Mouse (Mus musculus) limb, embryonic 12.5 days (tissue): Measurements from ENCODE around the gene Hcar2. TPM values are rescaled to one million over a fixed set of nuclear protein-coding genes. Genes with fewer than 3 reads are reported as not detected.
A peak's percentile ranks its signal among the peaks of the same experiment; 100 is the strongest.

Experiments
- ATAC-seq: fragments of 200-750 bp; cut with Nextera tagmentation; 2 replicates; pipeline ENCODE4 v1.8.0; 2017; ENCODE audit warnings: low read depth, moderate TSS enrichment; ENCODE audit not compliant: insufficient number of reproducible peaks, insufficient read depth, low FRiP score, low TSS enrichment
- H3K27ac ChIP-seq: fragments of 300-500 bp; sonication (generic); 2 replicates; pipeline ENCODE4 v1.5.1; 2016; ENCODE audit warnings: mild to moderate bottlenecking, moderate library complexity
- H3K27me3 ChIP-seq: fragments of 300-500 bp; sonication (generic); 2 replicates; pipeline ENCODE4 v1.6.1; 2016; ENCODE audit warnings: mild to moderate bottlenecking, moderate library complexity
- H3K36me3 ChIP-seq: fragments of 300-500 bp; sonication (generic); 2 replicates; pipeline ENCODE4 v1.6.1; 2016; ENCODE audit warnings: mild to moderate bottlenecking, moderate library complexity
- H3K4me1 ChIP-seq: fragments of 300-500 bp; sonication (generic); replicated peaks from 2 replicates; pipeline ENCODE4 v1.6.1; 2016
- H3K4me2 ChIP-seq: fragments of 300-500 bp; sonication (generic); 2 replicates; pipeline ENCODE4 v1.6.1; 2016; ENCODE audit warnings: mild to moderate bottlenecking, moderate library complexity
- H3K4me3 ChIP-seq: fragments of 300-500 bp; sonication (generic); replicated peaks from 2 replicates; pipeline ENCODE4 v1.5.1; 2016; ENCODE audit warnings: mild to moderate bottlenecking
- H3K9ac ChIP-seq: fragments of 300-500 bp; sonication (generic); replicated peaks from 2 replicates; pipeline ENCODE4 v1.6.1; 2016; ENCODE audit warnings: mild to moderate bottlenecking, moderate library complexity
- H3K9me3 ChIP-seq: fragments of 300-500 bp; sonication (generic); 2 replicates; pipeline ENCODE4 v1.6.1; 2016; ENCODE audit warnings: mild to moderate bottlenecking, moderate library complexity
- WGBS: fragments of 180-500 bp; shearing (Covaris S2); methylation state at CpG from one replicate; pipeline ENCODE4 v1.1.7; 2016; 5-methylcytosine and 5-hydroxymethylcytosine counted together
- polyA plus RNA-seq: library from polyadenylated mRNA; unstranded; fragments of >200 nt; fragmentation: Nextera tagmentation; extraction: Ambion mirVana; gene quantifications from 2 replicates; pipeline ENCODE4 v1.2.1, GENCODE M21; 2016

Gene Hcar2
- polyA plus RNA-seq, 1 experiment from 2014 or later, result 0.10 TPM

DNA sequence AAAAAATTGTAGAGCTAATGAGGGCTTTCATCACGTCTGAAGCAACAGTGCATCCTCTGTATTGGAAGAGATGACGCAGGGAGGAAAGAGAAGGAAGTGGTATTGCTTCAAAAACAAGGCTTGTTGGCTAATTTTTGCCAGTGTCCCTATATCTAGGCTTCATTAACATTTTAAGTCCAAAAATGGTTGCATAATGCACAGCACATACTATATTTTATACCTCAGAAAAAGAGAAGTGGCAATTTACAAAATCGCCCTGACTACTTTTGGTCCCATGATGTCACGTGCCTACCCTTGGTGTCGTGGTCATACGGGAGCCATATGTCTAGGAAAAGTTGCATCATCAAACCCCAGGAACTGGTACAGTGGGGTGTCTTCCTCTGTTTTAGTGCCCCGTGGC, 33.0 kb downstream of the Hcar2 start:
- peaks cover 9% of the 10 kb centered on the region; the same call in 1 of the 2 replicates for H3K4me1 ChIP-seq
- no peaks in the 10 kb centered on the region for H3K36me3 ChIP-seq
- no peaks in the 10 kb centered on the region for H3K9me3 ChIP-seq
- no peak overlapping the region for H3K4me3 ChIP-seq
- no peak overlapping the region for H3K4me2 ChIP-seq
- H3K27ac ChIP-seq, result no peak overlapping the region
- no peak for ATAC-seq
- no peaks in the 10 kb centered on the region for H3K27me3 ChIP-seq
- H3K9ac ChIP-seq, result no peak overlapping the region
- 87% methylated on average over 7 of the region's 7 CpGs for WGBS

- Histone ChIP-seq H3K4me1 (peaks cover 12% of the 10 kb centered on the region; the same call in 1 of the 2 replicates), H3K9ac (no peak overlapping the region), H3K27me3 (no peaks in the 10 kb centered on the region), H3K27ac (0 out of 2 replicates have a peak overlapping the region, but pooled peaks have one; percentile 50), H3K4me2 (no peak overlapping the region), H3K36me3 (peaks cover 7% of the 10 kb centered on the region; the same call in 1 of the 2 replicates), H3K9me3 (no peaks in the 10 kb centered on the region), H3K4me3 (no peak overlapping the region)
- 53% methylated on average over 6 of the region's 6 CpGs for WGBS
- ATAC-seq, result no peak
These were observed 37.6 kb downstream of the Hcar2 start for GRCm38 (mm10) chr5:123827659-123828091.

GRCm38 (mm10) chr5:123822706-123823105, 42.6 kb downstream of the Hcar2 start:
- no peak overlapping the region for H3K4me2 ChIP-seq
- H3K27ac ChIP-seq, result no peak overlapping the region
- 45% methylated on average over 7 of the region's 7 CpGs for WGBS
- H3K9ac ChIP-seq, result no peak overlapping the region
- no peaks in the 10 kb centered on the region for H3K9me3 ChIP-seq
- H3K27me3 ChIP-seq, result no peaks in the 10 kb centered on the region
- peaks cover 7% of the 10 kb centered on the region; the same call in 1 of the 2 replicates for H3K4me1 ChIP-seq
- H3K4me3 ChIP-seq, result no peak overlapping the region
- peaks cover 53% of the 10 kb centered on the region for H3K36me3 ChIP-seq
- ATAC-seq, result no peak

GRCm38 (mm10) chr5:123821264-123821571, 44.1 kb downstream of the Hcar2 start:
- H3K36me3 ChIP-seq, result peaks cover 67% of the 10 kb centered on the region

GRCm38 (mm10) chr5:123820501-123821263, 44.6 kb downstream of the Hcar2 start:
- Histone ChIP-seq H3K4me2 (no peak overlapping the region), H3K27me3 (no peaks in the 10 kb centered on the region), H3K4me1 (no peaks in the 10 kb centered on the region), H3K36me3 (peaks cover 72% of the 10 kb centered on the region), H3K9me3 (no peaks in the 10 kb centered on the region), H3K4me3 (no peak overlapping the region), H3K27ac (no peak overlapping the region), H3K9ac (no peak overlapping the region)
- no peak for ATAC-seq
- WGBS, result 81% methylated on average over 9 of the region's 9 CpGs

More at GRCm38 (mm10) chr5:123821264-123821571, 44.1 kb downstream of the Hcar2 start:
- Histone ChIP-seq H3K9me3 (no peaks in the 10 kb centered on the region), H3K9ac (no peak overlapping the region), H3K4me1 (no peaks in the 10 kb centered on the region), H3K27ac (no peak overlapping the region), H3K4me2 (no peak overlapping the region), H3K4me3 (no peak overlapping the region), H3K27me3 (no peaks in the 10 kb centered on the region)
- ATAC-seq, result no peak
- WGBS, result 84% methylated on average over 3 of the region's 3 CpGs

DNA sequence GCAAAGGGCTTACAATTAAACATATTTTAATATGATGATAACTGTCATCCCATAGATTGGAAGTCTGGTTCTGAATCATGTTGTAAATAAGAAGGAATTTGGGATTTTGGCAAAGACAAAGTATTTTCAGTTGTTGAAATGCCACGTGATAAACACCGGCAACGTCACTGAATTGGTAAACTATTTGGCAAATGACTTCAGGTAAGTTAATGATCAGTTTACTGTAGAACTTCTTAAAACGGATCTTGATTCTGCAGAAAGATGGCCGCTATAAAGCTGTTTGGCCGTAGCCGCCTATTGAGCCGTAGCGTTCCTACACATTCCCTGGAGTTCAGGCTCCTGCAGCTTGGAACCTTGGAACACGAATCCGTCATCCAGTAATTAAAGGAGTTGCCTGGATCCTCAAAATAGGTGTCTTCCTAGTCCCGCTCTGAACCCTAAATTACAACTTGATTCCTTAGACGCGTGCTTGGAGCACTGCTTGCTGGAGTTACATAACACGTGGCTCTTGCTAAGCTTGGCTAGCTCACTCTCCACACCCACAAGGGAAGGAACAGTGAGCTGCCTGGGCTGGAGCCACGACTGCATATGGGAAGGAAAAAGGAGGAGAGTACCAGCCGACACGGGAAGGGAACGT, 46.2 kb downstream of the Hcar2 start:
- 92% methylated on average over 19 of the region's 19 CpGs for WGBS
- H3K4me1 ChIP-seq, result no peaks in the 10 kb centered on the region
- H3K27me3 ChIP-seq, result no peaks in the 10 kb centered on the region
- no peak overlapping the region for H3K9ac ChIP-seq
- no peak overlapping the region for H3K27ac ChIP-seq
- ATAC-seq, result no peak
- no peaks in the 10 kb centered on the region for H3K9me3 ChIP-seq
- H3K36me3 ChIP-seq, result peaks cover 88% of the 10 kb centered on the region
- no peak overlapping the region for H3K4me3 ChIP-seq
- no peak overlapping the region for H3K4me2 ChIP-seq

DNA sequence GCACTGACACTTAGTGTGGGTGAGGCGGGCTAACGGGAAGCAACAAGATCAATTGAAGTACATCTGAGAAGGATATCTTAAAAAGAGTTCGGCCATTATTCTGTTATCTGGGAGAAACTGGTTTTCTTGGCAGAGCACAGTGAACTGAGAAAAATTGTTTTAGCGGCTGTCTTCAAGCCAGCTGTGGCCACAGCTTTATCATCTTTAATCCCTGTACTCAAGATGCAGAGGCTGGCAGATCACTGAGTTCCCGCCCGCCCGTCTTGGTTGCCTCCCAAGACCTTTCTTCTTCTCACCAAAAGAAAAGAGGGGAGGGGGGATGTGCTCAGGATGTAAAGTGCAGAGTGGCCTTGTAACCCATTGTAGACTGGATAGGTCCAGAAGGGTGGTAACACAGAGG, 48.4 kb downstream of the Hcar2 start:
- Histone ChIP-seq H3K36me3 (peaks cover 89% of the 10 kb centered on the region), H3K27ac (no peak overlapping the region), H3K9me3 (no peaks in the 10 kb centered on the region), H3K27me3 (no peaks in the 10 kb centered on the region), H3K4me3 (no peak overlapping the region), H3K9ac (no peak overlapping the region), H3K4me2 (no peak overlapping the region), H3K4me1 (no peaks in the 10 kb centered on the region)
- WGBS, result 95% methylated on average over 7 of the region's 7 CpGs
- no peak for ATAC-seq

Other genes with a start within 250 kb of the Hcar2 start
- gene Clip1, start 180.9 kb downstream of the Hcar2 start, polyA plus RNA-seq, result 51.7 and 51.9 TPM in 2 replicates
- 104 and 105 TPM in 2 replicates for gene Zcchc8, start 144.4 kb downstream of the Hcar2 start, polyA plus RNA-seq
- 163 and 175 TPM in 2 replicates for gene Rsrc2, start 116.1 kb downstream of the Hcar2 start, polyA plus RNA-seq
- 48.1 and 51.5 TPM in 2 replicates for gene Kntc1, start 115.8 kb downstream of the Hcar2 start, polyA plus RNA-seq
- 0.22 TPM in 1 of 2 replicates, not detected in the other for gene Hcar1, start 14.5 kb upstream of the Hcar2 start, polyA plus RNA-seq
- 162 and 184 TPM in 2 replicates for gene Denr, start 41.7 kb upstream of the Hcar2 start, polyA plus RNA-seq
- gene Gm43518, start 61.9 kb upstream of the Hcar2 start, polyA plus RNA-seq, result 1.8 and 2.1 TPM in 2 replicates
- 5.9 and 7.5 TPM in 2 replicates for gene Ccdc62, start 65.2 kb upstream of the Hcar2 start, polyA plus RNA-seq
- 7.9 and 9.9 TPM in 2 replicates for gene Hip1r, start 108.1 kb upstream of the Hcar2 start, polyA plus RNA-seq
- 40.7 and 41.6 TPM in 2 replicates for gene Vps37b, start 166.8 kb upstream of the Hcar2 start, polyA plus RNA-seq
- 0.66 and 1.5 TPM in 2 replicates for gene Abcb9, start 230.3 kb upstream of the Hcar2 start, polyA plus RNA-seq
- gene Ogfod2, start 246.8 kb upstream of the Hcar2 start, polyA plus RNA-seq, result 13.9 and 18.5 TPM in 2 replicates